Mouse (Mus musculus) midbrain, embryonic 13.5 days (tissue): ENCODE data around the gene Apbb1. TPM values are rescaled to one million over a fixed set of nuclear protein-coding genes. Genes with fewer than 3 reads are reported as not detected.

Experiments used
- ATAC-seq: fragments of 200-750 bp; cut with Nextera tagmentation; 2 replicates; pipeline ENCODE4 v1.8.0; 2017; ENCODE audit warnings: mild to moderate bottlenecking, moderate TSS enrichment, moderate library complexity
- H3K27ac ChIP-seq: fragments of 300-500 bp; sonication (generic); 2 replicates; pipeline ENCODE4 v1.5.1; 2015; ENCODE audit warnings: inconsistent platforms, mild to moderate bottlenecking, moderate library complexity
- H3K27me3 ChIP-seq: fragments of 300-500 bp; sonication (generic); 2 replicates; pipeline ENCODE4 v1.6.1; 2015; ENCODE audit warnings: mild to moderate bottlenecking, inconsistent platforms
- H3K36me3 ChIP-seq: fragments of 300-500 bp; sonication (generic); 2 replicates; pipeline ENCODE4 v1.6.1; 2015; ENCODE audit warnings: mild to moderate bottlenecking, inconsistent platforms
- H3K4me1 ChIP-seq: fragments of 300-500 bp; sonication (generic); replicated peaks from 2 replicates; pipeline ENCODE4 v1.6.1; 2015; ENCODE audit warnings: inconsistent platforms
- H3K4me2 ChIP-seq: fragments of 300-500 bp; sonication (generic); replicated peaks from 2 replicates; pipeline ENCODE4 v1.6.1; 2015; ENCODE audit warnings: moderate library complexity, mild to moderate bottlenecking, inconsistent platforms
- H3K4me3 ChIP-seq: fragments of 300-500 bp; sonication (generic); replicated peaks from 2 replicates; pipeline ENCODE4 v1.5.1; 2015; ENCODE audit warnings: mild to moderate bottlenecking, inconsistent platforms
- H3K9ac ChIP-seq: fragments of 300-500 bp; sonication (generic); replicated peaks from 2 replicates; pipeline ENCODE4 v1.6.1; 2015; ENCODE audit warnings: mild to moderate bottlenecking, inconsistent platforms
- H3K9me3 ChIP-seq: fragments of 300-500 bp; sonication (generic); 2 replicates; pipeline ENCODE4 v1.6.1; 2016; ENCODE audit warnings: mild to moderate bottlenecking, inconsistent platforms
- WGBS: fragments of 180-500 bp; shearing (Covaris S2); methylation state at CpG from one replicate; pipeline ENCODE4 v1.1.7; 2015; 5-methylcytosine and 5-hydroxymethylcytosine counted together
- polyA plus RNA-seq: library from polyadenylated mRNA; unstranded; fragments of >200 nt; fragmentation: Nextera tagmentation; extraction: Ambion mirVana; gene quantifications from 2 replicates; pipeline ENCODE4 v1.2.1, GENCODE M21; 2015

Gene Apbb1
- 234 and 240 TPM in 2 replicates for polyA plus RNA-seq

DNA sequence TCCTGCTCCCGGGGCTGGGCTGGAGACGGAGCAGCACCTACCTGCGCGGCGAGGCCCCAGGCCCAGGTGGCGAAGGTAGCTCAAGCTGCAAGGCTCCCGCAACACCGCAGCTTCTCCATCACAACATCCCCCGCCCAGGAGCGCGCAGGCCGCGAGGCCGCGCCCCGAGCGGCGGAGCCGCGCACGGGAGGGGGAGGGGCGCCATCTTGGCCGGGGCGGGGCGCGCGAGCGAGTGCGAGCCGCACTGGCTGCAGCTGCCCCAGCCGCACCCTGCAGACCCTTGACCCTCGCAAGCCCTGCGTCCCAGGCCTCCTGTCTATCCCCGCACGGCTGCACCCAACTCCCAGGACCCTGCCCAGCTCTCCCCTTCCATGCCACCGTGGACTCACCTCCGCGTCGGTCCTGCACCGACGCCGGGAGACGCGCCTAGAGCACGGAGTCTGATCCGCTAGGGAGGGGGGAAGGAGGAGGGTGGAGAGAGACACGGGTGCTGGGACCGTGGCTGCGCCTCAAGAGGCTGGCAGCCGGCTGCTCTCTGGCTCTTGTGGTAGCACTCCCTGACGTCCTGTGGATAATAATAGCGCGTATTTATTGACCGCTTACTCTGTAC, at the start of gene Apbb1:
Gene Apbb1, minus strand, starts transcription at position 560 of the 610 bp plus-strand sequence.
- Histone ChIP-seq H3K27ac (peak within 1 kb of the TSS; percentile 98), H3K4me3 (peak within 1 kb of the TSS; percentile 77), H3K4me1 (peaks cover 46% of the 10 kb centered on the region), H3K27me3 (no peaks in the 10 kb centered on the region), H3K4me2 (peak within 1 kb of the TSS; percentile 78), H3K9me3 (no peaks in the 10 kb centered on the region), H3K9ac (peak within 1 kb of the TSS; percentile 89), H3K36me3 (0 out of 2 replicates have a peak, but pooled peaks cover 1% of the 10 kb centered on the region)
- ATAC-seq, result peak; percentile 94
- WGBS, result under 1% methylated on average over 44 of the region's 54 CpGs

DNA sequence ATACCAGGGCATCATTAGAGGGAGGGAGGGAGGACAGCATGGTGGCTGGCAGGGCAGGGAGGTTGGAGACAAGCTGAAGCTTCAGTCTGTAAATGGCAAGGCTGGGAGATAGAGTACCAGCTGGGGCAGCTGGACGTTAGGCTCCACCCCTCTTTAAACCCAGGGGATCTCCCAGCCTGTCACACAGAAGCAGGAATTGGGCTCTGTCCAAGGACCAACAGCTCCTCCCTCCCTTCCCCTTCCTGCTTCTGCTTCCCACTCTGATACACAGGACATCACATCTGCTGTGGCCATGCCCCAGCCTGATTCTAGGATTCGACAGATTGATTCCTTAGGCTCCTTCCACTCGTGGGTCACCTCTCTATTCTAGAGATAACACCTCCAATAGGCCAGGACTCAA, 47.2 kb upstream of the Apbb1 start:
- no peak overlapping the region; the same call in 1 of the 2 replicates for H3K4me2 ChIP-seq
- no peaks in the 10 kb centered on the region for H3K9me3 ChIP-seq

GRCm38 (mm10) chr7:105625397-105625796, 43.9 kb upstream of the Apbb1 start:
- H3K27me3 ChIP-seq, result no peaks in the 10 kb centered on the region
- no peak overlapping the region for H3K4me3 ChIP-seq
- H3K4me2 ChIP-seq, result no peak overlapping the region
- H3K4me1 ChIP-seq, result peaks cover 21% of the 10 kb centered on the region
- H3K27ac ChIP-seq, result no peak overlapping the region
- WGBS, result 84% methylated on average over 6 of the region's 6 CpGs
- peaks cover 51% of the 10 kb centered on the region for H3K36me3 ChIP-seq
- ATAC-seq, result no peak
- no peak overlapping the region for H3K9ac ChIP-seq
- H3K9me3 ChIP-seq, result no peaks in the 10 kb centered on the region

More for the DNA sequence above, 47.2 kb upstream of the Apbb1 start:
- Histone ChIP-seq H3K4me1 (peaks cover 46% of the 10 kb centered on the region), H3K4me3 (no peak overlapping the region), H3K27ac (peak overlapping the region; percentile 35), H3K27me3 (no peaks in the 10 kb centered on the region), H3K9ac (0 out of 2 replicates have a peak overlapping the region, but pooled peaks have one; percentile 30), H3K36me3 (peaks cover 21% of the 10 kb centered on the region)
- peak; percentile 38; the same call in 1 of the 2 replicates for ATAC-seq
- WGBS, result 16% methylated on average over 3 of the region's 3 CpGs

DNA sequence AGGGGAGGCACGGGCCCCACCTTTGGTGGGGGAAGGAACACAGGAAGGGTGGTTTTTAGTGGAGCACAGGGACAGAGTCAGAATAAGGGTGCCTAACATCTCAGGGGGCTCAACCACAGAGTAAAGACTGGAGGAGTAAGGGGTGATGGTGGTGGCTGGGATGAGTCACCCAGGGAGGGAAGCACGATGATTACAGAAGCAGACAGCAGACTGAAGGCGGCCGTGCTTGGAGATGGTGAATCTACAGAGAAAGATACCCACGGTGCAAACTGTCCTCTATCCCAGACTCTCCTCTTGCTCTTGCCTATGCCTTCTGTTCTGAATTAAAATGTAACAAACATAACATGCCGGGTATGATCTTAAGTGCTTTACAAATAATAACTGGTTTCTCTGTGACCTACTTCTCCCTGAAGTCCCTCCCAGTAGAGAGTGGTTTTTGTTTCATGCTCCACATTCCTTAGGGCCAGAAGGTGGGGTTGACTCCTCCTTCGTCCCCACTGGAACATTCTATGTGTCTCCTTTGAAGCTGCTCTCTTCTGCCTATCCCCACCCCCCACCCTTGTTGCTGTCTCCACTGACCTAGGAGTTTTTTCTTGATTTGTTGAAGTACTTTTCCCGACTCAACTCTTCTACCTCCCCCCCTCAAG, 40.3 kb upstream of the Apbb1 start:
- no peak for ATAC-seq
- 86% methylated on average over 8 of the region's 8 CpGs for WGBS
- no peaks in the 10 kb centered on the region for H3K4me1 ChIP-seq
- no peak overlapping the region for H3K27ac ChIP-seq
- no peak overlapping the region for H3K9ac ChIP-seq
- H3K27me3 ChIP-seq, result no peaks in the 10 kb centered on the region
- H3K9me3 ChIP-seq, result no peaks in the 10 kb centered on the region
- peaks cover 87% of the 10 kb centered on the region for H3K36me3 ChIP-seq
- no peak overlapping the region for H3K4me3 ChIP-seq
- no peak overlapping the region for H3K4me2 ChIP-seq

DNA sequence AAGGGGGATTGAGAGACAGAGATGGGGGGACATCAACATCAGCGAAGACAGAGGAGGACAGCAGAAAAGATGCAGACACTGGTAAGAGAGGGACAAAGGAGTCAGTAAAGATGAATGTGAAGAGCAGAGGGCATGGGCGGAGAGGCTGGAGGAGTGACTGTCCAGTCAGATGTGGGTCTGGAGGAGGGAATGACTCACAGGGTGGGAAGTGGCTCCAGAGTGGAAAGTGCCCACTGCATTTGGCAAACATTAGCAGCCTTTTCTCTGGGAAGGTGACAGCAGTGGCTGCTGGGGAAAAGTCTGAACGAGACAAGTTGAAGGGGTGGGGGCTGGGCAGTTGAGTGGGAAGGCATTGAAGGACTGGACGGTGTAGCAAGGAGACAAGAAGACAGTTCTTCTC, 39.6 kb upstream of the Apbb1 start:
- H3K4me2 ChIP-seq, result no peak overlapping the region
- H3K9ac ChIP-seq, result no peak overlapping the region
- no peaks in the 10 kb centered on the region for H3K27me3 ChIP-seq
- peaks cover 94% of the 10 kb centered on the region for H3K36me3 ChIP-seq
- no peaks in the 10 kb centered on the region for H3K9me3 ChIP-seq
- H3K4me3 ChIP-seq, result no peak overlapping the region
- no peaks in the 10 kb centered on the region for H3K4me1 ChIP-seq
- WGBS, result 80% methylated on average over 4 of the region's 4 CpGs
- H3K27ac ChIP-seq, result no peak overlapping the region
- no peak for ATAC-seq

DNA sequence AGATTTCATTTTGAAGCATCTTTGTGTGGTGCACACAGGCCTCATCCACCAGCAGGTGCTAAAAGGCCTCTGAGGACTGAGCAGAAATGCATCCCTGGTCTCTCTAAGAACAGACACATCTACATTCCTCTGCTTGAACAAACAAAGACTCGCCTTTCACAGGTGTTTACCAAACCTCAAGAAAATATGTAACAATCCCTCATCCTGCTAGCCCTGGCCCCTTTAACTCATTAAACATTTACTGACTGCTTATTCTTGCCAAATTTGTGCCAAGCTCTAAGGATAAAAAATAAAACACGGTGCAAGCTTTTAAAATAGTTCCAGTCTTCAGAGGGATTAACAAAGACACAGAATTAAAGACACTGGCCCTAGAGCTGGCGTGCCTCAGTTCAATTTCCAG, 38.2 kb upstream of the Apbb1 start:
- Histone ChIP-seq H3K9me3 (no peaks in the 10 kb centered on the region), H3K27ac (no peak overlapping the region), H3K9ac (no peak overlapping the region), H3K27me3 (no peaks in the 10 kb centered on the region), H3K4me2 (no peak overlapping the region), H3K4me1 (no peaks in the 10 kb centered on the region), H3K36me3 (peaks cover 97% of the 10 kb centered on the region), H3K4me3 (no peak overlapping the region)
- no peak for ATAC-seq
- whole genome bisulfite sequencing, result 65% methylated on average over 3 of the region's 3 CpGs

DNA sequence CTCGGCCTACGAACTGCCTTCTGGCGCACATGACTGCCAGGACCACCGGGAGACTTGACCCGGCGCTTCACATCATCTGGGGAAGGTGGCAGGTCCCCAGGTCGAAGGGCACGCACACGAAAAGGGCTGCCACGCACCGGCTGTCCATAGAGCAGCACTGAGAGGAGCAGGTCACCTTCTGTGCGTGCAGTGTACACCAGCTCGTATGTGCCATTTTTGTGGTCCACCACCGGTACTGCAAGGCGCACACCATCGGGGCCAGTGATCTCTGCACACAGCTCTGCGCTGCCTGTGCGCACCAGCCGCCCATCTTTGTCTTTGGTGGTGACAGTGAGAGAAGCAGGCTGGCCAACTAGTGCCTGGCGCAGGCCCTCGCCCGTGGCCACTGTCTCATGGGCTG, 36.4 kb upstream of the Apbb1 start:
- no peaks in the 10 kb centered on the region for H3K9me3 ChIP-seq
- H3K4me2 ChIP-seq, result no peak overlapping the region
- H3K4me1 ChIP-seq, result no peaks in the 10 kb centered on the region
- H3K9ac ChIP-seq, result no peak overlapping the region
- peaks cover 99% of the 10 kb centered on the region for H3K36me3 ChIP-seq
- no peaks in the 10 kb centered on the region for H3K27me3 ChIP-seq
- ATAC-seq, result peak; percentile 60
- no peak overlapping the region for H3K4me3 ChIP-seq
- 96% methylated on average over 22 of the region's 22 CpGs for WGBS
- H3K27ac ChIP-seq, result no peak overlapping the region

- Histone ChIP-seq H3K27ac (no peak overlapping the region), H3K4me2 (no peak overlapping the region), H3K9me3 (no peaks in the 10 kb centered on the region), H3K36me3 (peaks cover 100% of the 10 kb centered on the region), H3K27me3 (no peaks in the 10 kb centered on the region), H3K9ac (no peak overlapping the region), H3K4me3 (no peak overlapping the region), H3K4me1 (no peaks in the 10 kb centered on the region)
- no peak for ATAC-seq
- WGBS, result 91% methylated on average over 6 of the region's 6 CpGs
Observed at GRCm38 (mm10) chr7:105616561-105616960, 35.1 kb upstream of the Apbb1 start.

DNA sequence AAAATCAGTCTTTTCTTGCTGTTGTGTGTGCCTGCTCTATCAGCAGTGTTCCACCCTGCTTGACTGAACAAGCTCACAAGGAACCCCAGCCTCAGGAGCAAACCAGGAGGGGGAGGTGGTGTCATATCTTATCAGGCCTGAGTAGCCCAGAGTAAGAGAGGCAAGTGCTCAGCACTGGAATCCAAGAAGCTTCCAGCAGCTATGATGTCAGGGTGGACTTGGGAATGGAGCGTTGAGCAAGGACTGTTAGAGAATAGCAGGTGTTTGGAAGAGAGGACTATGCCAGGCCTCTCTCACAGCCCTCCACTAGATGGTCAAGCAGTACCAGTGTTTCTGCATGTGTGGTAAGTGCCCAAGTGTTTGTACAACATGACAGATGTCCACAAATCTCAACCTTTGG, 34.3 kb upstream of the Apbb1 start:
- no peaks in the 10 kb centered on the region for H3K4me1 ChIP-seq
- ATAC-seq, result no peak
- H3K27ac ChIP-seq, result no peak overlapping the region
- no peak overlapping the region for H3K4me3 ChIP-seq
- H3K36me3 ChIP-seq, result peaks cover 100% of the 10 kb centered on the region
- no peaks in the 10 kb centered on the region for H3K27me3 ChIP-seq
- H3K9me3 ChIP-seq, result no peaks in the 10 kb centered on the region
- no peak overlapping the region for H3K9ac ChIP-seq
- H3K4me2 ChIP-seq, result no peak overlapping the region
- WGBS, result 94% methylated on average over 1 of the region's 1 CpGs

DNA sequence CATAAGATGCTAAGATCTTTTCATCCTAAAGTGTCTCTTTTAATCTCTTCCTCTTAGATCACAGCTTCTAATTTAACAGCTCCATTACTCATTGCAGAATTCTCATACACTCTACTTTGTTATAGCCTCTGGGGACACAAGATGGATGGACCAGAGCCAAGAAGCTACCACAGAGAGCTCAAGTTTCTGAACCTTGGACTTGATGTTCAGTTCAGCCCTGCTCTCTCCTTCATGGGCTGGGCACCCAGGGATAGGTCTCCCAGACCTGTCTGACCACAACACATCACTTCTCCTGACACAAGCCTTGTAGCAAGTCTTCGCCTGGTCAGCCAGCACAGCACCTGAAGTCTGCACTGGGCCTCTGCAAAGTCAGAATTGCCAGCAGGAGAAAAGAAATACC, 32.9 kb upstream of the Apbb1 start:
- peaks cover 100% of the 10 kb centered on the region for H3K36me3 ChIP-seq
- no peak overlapping the region for H3K4me2 ChIP-seq
- ATAC-seq, result no peak
- no peaks in the 10 kb centered on the region for H3K4me1 ChIP-seq
- H3K4me3 ChIP-seq, result no peak overlapping the region
- no peaks in the 10 kb centered on the region for H3K27me3 ChIP-seq
- H3K9me3 ChIP-seq, result no peaks in the 10 kb centered on the region
- WGBS, result 100% methylated on average over 1 of the region's 1 CpGs
- H3K27ac ChIP-seq, result no peak overlapping the region
- no peak overlapping the region for H3K9ac ChIP-seq

GRCm38 (mm10) chr7:105611767-105612166, 30.3 kb upstream of the Apbb1 start:
- peaks cover 78% of the 10 kb centered on the region for H3K36me3 ChIP-seq
- no peaks in the 10 kb centered on the region for H3K4me1 ChIP-seq
- no peak overlapping the region for H3K9ac ChIP-seq
- no peak overlapping the region for H3K4me3 ChIP-seq
- WGBS, result 100% methylated on average over 1 of the region's 1 CpGs
- no peaks in the 10 kb centered on the region for H3K27me3 ChIP-seq
- no peak for ATAC-seq
- H3K27ac ChIP-seq, result no peak overlapping the region
- H3K9me3 ChIP-seq, result no peaks in the 10 kb centered on the region
- H3K4me2 ChIP-seq, result no peak overlapping the region

DNA sequence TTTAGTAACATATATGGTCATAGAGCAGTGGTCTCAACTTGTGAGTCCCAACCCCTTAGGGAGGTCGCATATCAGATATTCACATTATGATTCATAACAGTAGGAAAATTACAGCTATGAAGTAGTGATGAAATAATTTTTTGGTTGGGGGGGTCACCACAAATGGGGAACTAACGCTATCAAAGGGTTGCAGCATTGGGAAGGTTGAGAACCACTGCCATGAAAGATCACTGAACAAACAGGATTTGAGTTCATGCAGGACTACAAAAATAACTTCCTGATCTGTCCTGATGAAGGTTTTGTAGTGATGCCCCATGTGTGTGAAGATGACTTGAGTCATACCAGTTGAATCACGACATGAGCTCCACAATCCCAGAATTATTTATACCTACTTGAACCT, 27.0 kb upstream of the Apbb1 start:
- no peaks in the 10 kb centered on the region for H3K27me3 ChIP-seq
- no peak overlapping the region for H3K27ac ChIP-seq
- no peak overlapping the region for H3K4me3 ChIP-seq
- ATAC-seq, result no peak
- no peak overlapping the region for H3K4me2 ChIP-seq
- H3K4me1 ChIP-seq, result no peaks in the 10 kb centered on the region
- no peak overlapping the region for H3K9ac ChIP-seq
- 0 out of 2 replicates have a peak, but pooled peaks cover 6% of the 10 kb centered on the region for H3K9me3 ChIP-seq
- H3K36me3 ChIP-seq, result peaks cover 45% of the 10 kb centered on the region
- 95% methylated on average over 3 of the region's 3 CpGs for WGBS
